Mouse (Mus musculus) heart, adult 2 months (tissue): ENCODE measurements around the gene Tmem81.

ENCODE experiments used
- CTCF ChIP-seq: fragments of 200-600 bp; IDR thresholded peaks from 2 replicates; pipeline ENCODE4 v1.8.1; 2022; ENCODE audit warnings: antibody characterized with exemption, mild to moderate bottlenecking, moderate library complexity
- POLR2A ChIP-seq: fragments of 200-500 bp; IDR thresholded peaks from 2 replicates; pipeline ENCODE4 v1.6.1; 2011; ENCODE audit warnings: mild to moderate bottlenecking, low read depth, low read length, control low read depth; ENCODE audit not compliant: insufficient read depth

- TF ChIP-seq POLR2A (no peak), CTCF (peak; percentile 89)
These were observed 19.8 kb downstream of the Tmem81 start for GRCm38 (mm10) chr1:132525832-132526231.
